Mouse (Mus musculus): ENCODE measurements around the gene Usp21.
A peak's percentile ranks its signal among the peaks of the same experiment; 100 is the strongest.

Gene Usp21

GRCm38 (mm10) chr1:171252415-171252814 is 35.4 kb downstream of the Usp21 start:
- Histone ChIP-seq H3K36me3 (ENCODE audit: insufficient read depth, low read length) (no peaks in the 10 kb centered on the region), H3K9me3 (ENCODE audit: low read length) (no peaks in the 10 kb centered on the region), H3K27me3 (ENCODE audit: insufficient read depth, low read length) (peaks cover 21% of the 10 kb centered on the region), H3K4me3 (replicated peaks; ENCODE audit: low read length) (peak overlapping the region; percentile 76), H3K4me1 (replicated peaks; ENCODE audit: low read depth, low read length) (peaks cover 78% of the 10 kb centered on the region)
- TF ChIP-seq POU5F1 (IDR thresholded peaks at IDR 0.05; ENCODE audit: borderline replicate concordance, low read length), result no peak
- TF ChIP-seq CTCF (conservative IDR thresholded peaks at IDR 0.05; ENCODE audit: low read length), result no peak
- TF ChIP-seq NANOG (IDR thresholded peaks at IDR 0.05; ENCODE audit: borderline replicate concordance, low read length), result no peak

- Histone ChIP-seq H3K9me3 (ENCODE audit: low read length) (no peaks in the 10 kb centered on the region), H3K27me3 (ENCODE audit: insufficient read depth, low read length) (peaks cover 21% of the 10 kb centered on the region), H3K4me3 (replicated peaks; ENCODE audit: low read length) (peak overlapping the region; percentile 76), H3K4me1 (replicated peaks; ENCODE audit: low read depth, low read length) (peaks cover 72% of the 10 kb centered on the region), H3K36me3 (ENCODE audit: insufficient read depth, low read length) (no peaks in the 10 kb centered on the region)
- TF ChIP-seq NANOG (IDR thresholded peaks at IDR 0.05; ENCODE audit: borderline replicate concordance, low read length), result no peak
- TF ChIP-seq CTCF (conservative IDR thresholded peaks at IDR 0.05; ENCODE audit: low read length), result no peak
- TF ChIP-seq POU5F1 (IDR thresholded peaks at IDR 0.05; ENCODE audit: borderline replicate concordance, low read length), result no peak
These were observed 36.0 kb downstream of the Usp21 start for GRCm38 (mm10) chr1:171251594-171252324.

GRCm38 (mm10) chr1:171250680-171251593 is 36.9 kb downstream of the Usp21 start, which contains the start of gene Ndufs2:
Ndufs2 (minus strand) TSS chr1:171251388.
- Histone ChIP-seq H3K27me3 (ENCODE audit: insufficient read depth, low read length) (peaks cover 21% of the 10 kb centered on the region), H3K9me3 (ENCODE audit: low read length) (no peaks in the 10 kb centered on the region), H3K4me3 (replicated peaks; ENCODE audit: low read length) (peak within 1 kb of the TSS; percentile 76), H3K36me3 (ENCODE audit: insufficient read depth, low read length) (no peaks in the 10 kb centered on the region), H3K4me1 (replicated peaks; ENCODE audit: low read depth, low read length) (peaks cover 70% of the 10 kb centered on the region)
- no peak for TF ChIP-seq CTCF (conservative IDR thresholded peaks at IDR 0.05; ENCODE audit: low read length)
- no peak for TF ChIP-seq NANOG (IDR thresholded peaks at IDR 0.05; ENCODE audit: borderline replicate concordance, low read length)
- no peak for TF ChIP-seq POU5F1 (IDR thresholded peaks at IDR 0.05; ENCODE audit: borderline replicate concordance, low read length)

- peaks cover 76% of the 10 kb centered on the region for H3K4me1 ChIP-seq (replicated peaks; ENCODE audit: low read depth, low read length)
- TF ChIP-seq POU5F1 (IDR thresholded peaks at IDR 0.05; ENCODE audit: borderline replicate concordance, low read length) (no peak), CTCF (conservative IDR thresholded peaks at IDR 0.05; ENCODE audit: low read length) (no peak)
- H3K27me3 ChIP-seq (ENCODE audit: insufficient read depth, low read length), result peaks cover 21% of the 10 kb centered on the region
- peaks cover 5% of the 10 kb centered on the region for H3K36me3 ChIP-seq (ENCODE audit: insufficient read depth, low read length)
- H3K4me3 ChIP-seq (replicated peaks; ENCODE audit: low read length), result peak within 1 kb of the TSS; percentile 76
- H3K9me3 ChIP-seq (ENCODE audit: low read length), result no peaks in the 10 kb centered on the region
These were observed 37.7 kb downstream of the Usp21 start, which contains the start of gene Adamts4 for GRCm38 (mm10) chr1:171249913-171250600. Adamts4 (plus strand) TSS chr1:171250421.

GRCm38 (mm10) chr1:171248386-171249226 is 39.2 kb downstream of the Usp21 start:
- TF ChIP-seq CTCF (conservative IDR thresholded peaks at IDR 0.05; ENCODE audit: low read length) (no peak), NANOG (IDR thresholded peaks at IDR 0.05; ENCODE audit: borderline replicate concordance, low read length) (no peak), POU5F1 (IDR thresholded peaks at IDR 0.05; ENCODE audit: borderline replicate concordance, low read length) (no peak)

GRCm38 (mm10) chr1:171247916-171248315 is 39.9 kb downstream of the Usp21 start:
- H3K27me3 ChIP-seq (ENCODE audit: insufficient read depth, low read length), result peaks cover 12% of the 10 kb centered on the region; the same call in 1 of the 2 replicates
- H3K9me3 ChIP-seq (ENCODE audit: low read length), result no peaks in the 10 kb centered on the region
- peaks cover 22% of the 10 kb centered on the region for H3K36me3 ChIP-seq (ENCODE audit: insufficient read depth, low read length)
- TF ChIP-seq CTCF (conservative IDR thresholded peaks at IDR 0.05; ENCODE audit: low read length) (no peak), POU5F1 (IDR thresholded peaks at IDR 0.05; ENCODE audit: borderline replicate concordance, low read length) (no peak), NANOG (IDR thresholded peaks at IDR 0.05; ENCODE audit: borderline replicate concordance, low read length) (no peak)
- H3K4me1 ChIP-seq (replicated peaks; ENCODE audit: low read depth, low read length), result peaks cover 75% of the 10 kb centered on the region
- peak overlapping the region; percentile 91 for H3K4me3 ChIP-seq (replicated peaks; ENCODE audit: low read length)

More at GRCm38 (mm10) chr1:171248386-171249226, 39.2 kb downstream of the Usp21 start:
- peaks cover 15% of the 10 kb centered on the region for H3K36me3 ChIP-seq (ENCODE audit: insufficient read depth, low read length)
- H3K4me1 ChIP-seq (replicated peaks; ENCODE audit: low read depth, low read length), result peaks cover 78% of the 10 kb centered on the region
- H3K4me3 ChIP-seq (replicated peaks; ENCODE audit: low read length), result peak overlapping the region; percentile 91
- H3K9me3 ChIP-seq (ENCODE audit: low read length), result no peaks in the 10 kb centered on the region
- peaks cover 15% of the 10 kb centered on the region for H3K27me3 ChIP-seq (ENCODE audit: insufficient read depth, low read length)

GRCm38 (mm10) chr1:171247453-171247841 is 40.3 kb downstream of the Usp21 start:
- TF ChIP-seq POU5F1 (IDR thresholded peaks at IDR 0.05; ENCODE audit: borderline replicate concordance, low read length), result no peak
- no peak for TF ChIP-seq CTCF (conservative IDR thresholded peaks at IDR 0.05; ENCODE audit: low read length)
- no peak for TF ChIP-seq NANOG (IDR thresholded peaks at IDR 0.05; ENCODE audit: borderline replicate concordance, low read length)
- Histone ChIP-seq H3K27me3 (ENCODE audit: insufficient read depth, low read length) (peaks cover 11% of the 10 kb centered on the region; the same call in 1 of the 2 replicates), H3K36me3 (ENCODE audit: insufficient read depth, low read length) (peaks cover 27% of the 10 kb centered on the region), H3K4me3 (replicated peaks; ENCODE audit: low read length) (peak overlapping the region; percentile 91), H3K4me1 (replicated peaks; ENCODE audit: low read depth, low read length) (peaks cover 75% of the 10 kb centered on the region), H3K9me3 (ENCODE audit: low read length) (no peaks in the 10 kb centered on the region)

Data from E14TG2a.4 (cell line).